In genomic region chr1:171284491-171284890, GRCm38 (mm10) we compare ENCODE assay signal across 16 mouse cellular contexts. TPM values are rescaled to one million over a fixed set of nuclear protein-coding genes. Genes with fewer than 3 reads are reported as not detected.
DNase-seq lines count a peak whose midpoint lies in the region; ATAC-seq and TF ChIP-seq lines count a peak whose summit lies in the region.
"Had no signal": no experiment of that assay in that cellular context is flagged by ENCODE, and none has a peak within 500 bp of the region (broad histone marks: within the 10 kb centered on the region; RNA-seq: fewer than 3 reads in every experiment).

No protein-coding gene starts in this region.

- DNase-seq in adrenal gland, postnatal 10 days: peak; percentile 5
- no peak for DNase-seq in adrenal gland, postnatal 25 days
- DNase-seq in liver, adult 2 months (ENCODE audit: extremely low read depth, low read depth, low spot score): no peak
- no peak for DNase-seq in liver
- peak; percentile 19 for DNase-seq in R1 (ENCODE audit: low read depth, low spot score)
- DNase-seq in gastrocnemius, postnatal 4 days (ENCODE audit: low spot score in 2 of 2): no peak
- DNase-seq: heart, postnatal 14 days; kidney, postnatal 36 days; lung, adult 2 months had no signal

- H3K9ac ChIP-seq in intestine, embryonic 15.5 days: no peak overlapping the region
- no peak overlapping the region for H3K9ac ChIP-seq in intestine, embryonic 16.5 days (ENCODE audit: low read depth, low read length)
- no peak overlapping the region; the same call in 1 of the 2 replicates for H3K9ac ChIP-seq in liver, adult 2 months (ENCODE audit: low read depth, low read length)
- H3K9ac ChIP-seq: forebrain, embryonic 13.5 days; limb, embryonic 13.5 days had no signal

- ATAC-seq in intestine, embryonic 15.5 days: no peak
- no peak for ATAC-seq in intestine, embryonic 16.5 days
- ATAC-seq: activated CD4-positive, CD25-positive, alpha-beta regulatory T cell, adult 4 months; forebrain, embryonic 13.5 days; hindbrain, embryonic 16.5 days had no signal

- TF ChIP-seq POLR2A in liver, adult 2 months (IDR thresholded peaks at IDR 0.05; ENCODE audit: extremely low read depth, insufficient read depth, low read length): no peak

- H3K27me3 ChIP-seq in intestine, embryonic 15.5 days (replicated peaks): no peaks in the 10 kb centered on the region
- H3K27me3 ChIP-seq in intestine, embryonic 16.5 days (replicated peaks; ENCODE audit: control insufficient read depth, insufficient read depth, low read length): no peaks in the 10 kb centered on the region
- H3K27me3 ChIP-seq in liver, adult 2 months (ENCODE audit: control insufficient read depth, insufficient read depth, low read length): no peaks in the 10 kb centered on the region
- H3K27me3 ChIP-seq: forebrain, embryonic 13.5 days; limb, embryonic 13.5 days had no signal

- TF ChIP-seq CTCF in liver, adult 2 months (IDR thresholded peaks at IDR 0.05; ENCODE audit: low read depth, low read length): no peak

- peaks cover 33% of the 10 kb centered on the region for H3K4me1 ChIP-seq in intestine, embryonic 15.5 days (replicated peaks)
- peaks cover 23% of the 10 kb centered on the region for H3K4me1 ChIP-seq in intestine, embryonic 16.5 days (ENCODE audit: control insufficient read depth, insufficient read depth, low read length)
- peaks cover 8% of the 10 kb centered on the region for H3K4me1 ChIP-seq in liver, adult 2 months (ENCODE audit: control insufficient read depth, insufficient read depth, low read length)

- peaks cover 27% of the 10 kb centered on the region for H3K36me3 ChIP-seq in intestine, embryonic 15.5 days
- H3K36me3 ChIP-seq in intestine, embryonic 16.5 days (ENCODE audit: control insufficient read depth, insufficient read depth, low read length): peaks cover 8% of the 10 kb centered on the region; the same call in 1 of the 2 replicates
- peaks cover 9% of the 10 kb centered on the region for H3K36me3 ChIP-seq in liver, adult 2 months (ENCODE audit: control insufficient read depth, insufficient read depth, low read length)

- H3K27ac ChIP-seq in intestine, embryonic 15.5 days: no peak overlapping the region
- no peak overlapping the region for H3K27ac ChIP-seq in intestine, embryonic 16.5 days (ENCODE audit: low read length)
- no peak overlapping the region; the same call in 1 of the 2 replicates for H3K27ac ChIP-seq in liver, adult 2 months (replicated peaks; ENCODE audit: insufficient read depth, low read depth, low read length)
- H3K27ac ChIP-seq: forebrain, embryonic 13.5 days; limb, embryonic 13.5 days had no signal

- H3K79me2 ChIP-seq in liver, adult 2 months (ENCODE audit: control insufficient read depth, insufficient read depth, low read length): peaks cover 7% of the 10 kb centered on the region; the same call in 1 of the 2 replicates

- peak overlapping the region; percentile 6; the same call in 1 of the 2 replicates for H3K4me2 ChIP-seq in intestine, embryonic 15.5 days (replicated peaks)
- no peak overlapping the region for H3K4me2 ChIP-seq in intestine, embryonic 16.5 days (ENCODE audit: low read depth, low read length)
- H3K4me2 ChIP-seq: forebrain, embryonic 13.5 days; limb, embryonic 13.5 days had no signal

- no peaks in the 10 kb centered on the region for H3K9me3 ChIP-seq in intestine, embryonic 15.5 days
- no peaks in the 10 kb centered on the region for H3K9me3 ChIP-seq in intestine, embryonic 16.5 days (ENCODE audit: control insufficient read depth, low read length)
- H3K9me3 ChIP-seq: forebrain, embryonic 13.5 days; limb, embryonic 13.5 days had no signal

- no peak overlapping the region for H3K4me3 ChIP-seq in intestine, embryonic 15.5 days (replicated peaks)
- no peak overlapping the region for H3K4me3 ChIP-seq in intestine, embryonic 16.5 days (ENCODE audit: low read length)
- H3K4me3 ChIP-seq in liver, adult 2 months (ENCODE audit: insufficient read depth, low read depth, low read length): peak overlapping the region; percentile 12; the same call in 1 of the 2 replicates
- H3K4me3 ChIP-seq: forebrain, embryonic 13.5 days; heart, adult 2 months; limb, embryonic 13.5 days had no signal

- WGBS in intestine, embryonic 15.5 days: 91% methylated on average over 15 of the region's 15 CpGs
- 89% methylated on average over 15 of the region's 15 CpGs for WGBS in intestine, embryonic 16.5 days
- WGBS in liver, adult 2 months: 90% methylated on average over 15 of the region's 15 CpGs

RNA-seq across cellular contexts. Expression of gene Usp21, which starts 3.3 kb away (rescaled TPM):
- total RNA-seq in adrenal gland, postnatal 10 days (2021): 10 to 100 TPM; 31.8 to 40.2 TPM
- 47.8 and 50.5 TPM in 2 replicates for total RNA-seq in adrenal gland, postnatal 25 days (2021)
- 56.0 and 57.2 TPM in 2 replicates for polyA plus RNA-seq in intestine, embryonic 15.5 days (2015; fragmentation: Nextera tagmentation; extraction: Ambion mirVana)
- polyA plus RNA-seq in intestine, embryonic 16.5 days (2015; fragmentation: Nextera tagmentation; extraction: Ambion mirVana): 50.8 and 53.2 TPM in 2 replicates
- total RNA-seq in liver, adult 2 months (2014; rRNA removed): 4.3 and 7.2 TPM in 2 replicates
- 20.2 and 23.8 TPM in 2 replicates for polyA plus RNA-seq in liver, adult 2 months (2012; rRNA removed)
- 10 to 100 TPM; 22.2 to 22.3 TPM for total RNA-seq in gastrocnemius, postnatal 4 days (2021)

RNA-seq across cellular contexts. Expression of gene Ppox, which starts 3.5 kb away (rescaled TPM):
- 10 to 100 TPM; 30.8 to 43.8 TPM for total RNA-seq in adrenal gland, postnatal 10 days (2021)
- 41.6 and 54.7 TPM in 2 replicates for total RNA-seq in adrenal gland, postnatal 25 days (2021)
- polyA plus RNA-seq in intestine, embryonic 15.5 days (2015; fragmentation: Nextera tagmentation; extraction: Ambion mirVana): 38.7 and 40.9 TPM in 2 replicates
- polyA plus RNA-seq in intestine, embryonic 16.5 days (2015; fragmentation: Nextera tagmentation; extraction: Ambion mirVana): 40.2 and 40.9 TPM in 2 replicates
- total RNA-seq in liver, adult 2 months (2014; rRNA removed): 11.0 and 14.4 TPM in 2 replicates
- polyA plus RNA-seq in liver, adult 2 months (2012; rRNA removed): 19.6 and 31.2 TPM in 2 replicates
- 10 to 100 TPM; 22.6 to 25.8 TPM for total RNA-seq in gastrocnemius, postnatal 4 days (2021)

RNA-seq across cellular contexts. Expression of gene Ufc1, which starts 10.3 kb away (rescaled TPM):
- total RNA-seq in adrenal gland, postnatal 10 days (2021): 100 to 1,000 TPM; 145 to 153 TPM
- 132 and 151 TPM in 2 replicates for total RNA-seq in adrenal gland, postnatal 25 days (2021)
- 103 and 108 TPM in 2 replicates for polyA plus RNA-seq in intestine, embryonic 15.5 days (2015; fragmentation: Nextera tagmentation; extraction: Ambion mirVana)
- polyA plus RNA-seq in intestine, embryonic 16.5 days (2015; fragmentation: Nextera tagmentation; extraction: Ambion mirVana): 98.8 and 103 TPM in 2 replicates
- 96.5 and 103 TPM in 2 replicates for total RNA-seq in liver, adult 2 months (2014; rRNA removed)
- polyA plus RNA-seq in liver, adult 2 months (2012; rRNA removed): 30.3 and 34.5 TPM in 2 replicates
- 10 to 100 TPM; 88.1 to 89.8 TPM for total RNA-seq in gastrocnemius, postnatal 4 days (2021)

RNA-seq across cellular contexts. Expression of gene B4galt3, which starts 14.4 kb away (rescaled TPM):
- 10 to 100 TPM; 28.9 to 34.7 TPM for total RNA-seq in adrenal gland, postnatal 10 days (2021)
- total RNA-seq in adrenal gland, postnatal 25 days (2021): 36.9 and 38.1 TPM in 2 replicates
- polyA plus RNA-seq in intestine, embryonic 15.5 days (2015; fragmentation: Nextera tagmentation; extraction: Ambion mirVana): 54.2 and 54.5 TPM in 2 replicates
- 50.0 and 56.5 TPM in 2 replicates for polyA plus RNA-seq in intestine, embryonic 16.5 days (2015; fragmentation: Nextera tagmentation; extraction: Ambion mirVana)
- 4.8 and 6.4 TPM in 2 replicates for total RNA-seq in liver, adult 2 months (2014; rRNA removed)
- 16.1 and 23.9 TPM in 2 replicates for polyA plus RNA-seq in liver, adult 2 months (2012; rRNA removed)
- 10 to 100 TPM; 18.5 to 19.5 TPM for total RNA-seq in gastrocnemius, postnatal 4 days (2021)

RNA-seq across cellular contexts. Expression of gene Ndufs2, which starts 33.3 kb away (rescaled TPM):
- total RNA-seq in adrenal gland, postnatal 10 days (2021): 1,000 to 10,000 TPM in 1 of 2 experiments, 100 to 1,000 TPM in 1; 996 to 1,019 TPM
- 565 and 662 TPM in 2 replicates for total RNA-seq in adrenal gland, postnatal 25 days (2021)
- polyA plus RNA-seq in intestine, embryonic 15.5 days (2015; fragmentation: Nextera tagmentation; extraction: Ambion mirVana): 304 and 326 TPM in 2 replicates
- 339 and 373 TPM in 2 replicates for polyA plus RNA-seq in intestine, embryonic 16.5 days (2015; fragmentation: Nextera tagmentation; extraction: Ambion mirVana)
- total RNA-seq in liver, adult 2 months (2014; rRNA removed): 272 and 275 TPM in 2 replicates
- polyA plus RNA-seq in liver, adult 2 months (2012; rRNA removed): 174 and 195 TPM in 2 replicates
- total RNA-seq in gastrocnemius, postnatal 4 days (2021): 100 to 1,000 TPM; 471 to 503 TPM

Comparison
In these comparisons a context has a peak if more than half of its experiments do, and no peak if none do; other contexts are left out.
1. DNase-seq: peak in adrenal gland, postnatal 10 days (single experiment) and R1 (single experiment); none in adrenal gland, postnatal 25 days (single experiment), liver, adult 2 months (single experiment), liver (single experiment) and gastrocnemius, postnatal 4 days (0 of 2).